Mouse (Mus musculus) stomach, embryonic 15.5 days (tissue): ENCODE measurements at regions not wholly inside any gene's neighbourhood (a gene's known extent, or its start where the extent isn't known, plus 50 kb on each side); places are given as distances from the start of the nearest gene placed in this dataset.

ENCODE experiments used
- ATAC-seq: fragments of 200-750 bp; cut with Nextera tagmentation; 2 replicates; pipeline ENCODE4 v1.8.0; 2017; ENCODE audit warnings: low read depth, moderate number of reproducible peaks, moderate TSS enrichment; ENCODE audit not compliant: insufficient read depth, low FRiP score
- H3K27ac ChIP-seq: fragments of 300-500 bp; sonication (generic); 2 replicates; pipeline ENCODE4 v1.5.1; 2015; ENCODE audit warnings: mild to moderate bottlenecking, inconsistent platforms
- H3K27me3 ChIP-seq: fragments of 300-500 bp; sonication (generic); replicated peaks from 2 replicates; pipeline ENCODE4 v1.6.1; 2015; ENCODE audit warnings: inconsistent platforms
- H3K36me3 ChIP-seq: fragments of 300-500 bp; sonication (generic); 2 replicates; pipeline ENCODE4 v1.6.1; 2015; ENCODE audit warnings: inconsistent platforms
- H3K4me1 ChIP-seq: fragments of 300-500 bp; sonication (generic); 2 replicates; pipeline ENCODE4 v1.6.1; 2015; ENCODE audit warnings: inconsistent platforms
- H3K4me2 ChIP-seq: fragments of 300-500 bp; sonication (generic); 2 replicates; pipeline ENCODE4 v1.6.1; 2015; ENCODE audit warnings: mild to moderate bottlenecking, inconsistent platforms
- H3K4me3 ChIP-seq: fragments of 300-500 bp; sonication (generic); replicated peaks from 2 replicates; pipeline ENCODE4 v1.5.1; 2015; ENCODE audit warnings: inconsistent platforms
- H3K9ac ChIP-seq: fragments of 300-500 bp; sonication (generic); 2 replicates; pipeline ENCODE4 v1.6.1; 2015; ENCODE audit warnings: inconsistent platforms
- H3K9me3 ChIP-seq: fragments of 300-500 bp; sonication (generic); 2 replicates; pipeline ENCODE4 v1.6.1; 2016; ENCODE audit warnings: inconsistent platforms
- WGBS: fragments of 180-500 bp; shearing (Covaris S2); methylation state at CpG from one replicate; pipeline ENCODE4 v1.1.7; 2015; 5-methylcytosine and 5-hydroxymethylcytosine counted together

DNA sequence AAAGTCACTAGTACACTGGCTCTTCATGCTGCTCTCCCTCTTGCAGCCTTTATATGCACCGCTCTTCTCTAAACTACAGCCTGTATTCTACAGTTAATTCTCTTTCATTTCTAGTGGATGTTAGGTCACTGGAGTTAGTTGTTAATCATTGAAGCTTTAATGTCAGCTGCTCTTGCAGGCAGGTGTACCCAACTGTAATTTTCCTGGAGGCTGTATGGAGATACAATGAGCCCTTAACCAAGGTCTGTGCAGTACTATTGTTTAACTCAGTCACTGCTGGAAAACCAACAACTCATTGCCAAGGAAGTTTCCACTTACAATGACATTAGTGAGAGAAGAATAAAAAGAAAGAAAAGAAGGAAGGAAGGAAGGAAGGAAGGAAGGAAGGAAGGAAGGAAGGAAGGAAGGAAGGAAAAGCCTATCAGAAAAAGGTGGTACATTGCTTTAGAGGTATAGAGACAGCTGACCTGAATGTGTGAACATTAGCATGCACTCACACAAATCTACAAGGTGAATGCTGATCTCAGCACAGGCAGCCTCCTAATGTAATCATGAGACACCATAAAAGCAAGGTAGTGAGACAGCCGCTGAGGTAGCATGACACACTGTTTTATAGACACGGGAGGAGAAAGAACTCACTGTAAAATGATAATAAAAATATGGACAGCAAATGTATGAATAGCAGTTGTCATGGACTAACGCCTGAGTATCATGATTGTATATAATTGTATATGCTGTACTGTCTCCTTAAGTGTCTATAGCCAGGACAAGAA is 66.7 kb upstream of the Nck2 start:
- H3K4me2 ChIP-seq = no peak overlapping the region
- H3K4me3 ChIP-seq = no peak overlapping the region
- H3K9ac ChIP-seq = no peak overlapping the region
- no peaks in the 10 kb centered on the region for H3K4me1 ChIP-seq
- no peak overlapping the region for H3K27ac ChIP-seq
- no peaks in the 10 kb centered on the region for H3K27me3 ChIP-seq
- no peaks in the 10 kb centered on the region for H3K9me3 ChIP-seq
- no peaks in the 10 kb centered on the region for H3K36me3 ChIP-seq
- ATAC-seq = no peak
- 81% methylated on average over 4 of the region's 4 CpGs for WGBS

DNA sequence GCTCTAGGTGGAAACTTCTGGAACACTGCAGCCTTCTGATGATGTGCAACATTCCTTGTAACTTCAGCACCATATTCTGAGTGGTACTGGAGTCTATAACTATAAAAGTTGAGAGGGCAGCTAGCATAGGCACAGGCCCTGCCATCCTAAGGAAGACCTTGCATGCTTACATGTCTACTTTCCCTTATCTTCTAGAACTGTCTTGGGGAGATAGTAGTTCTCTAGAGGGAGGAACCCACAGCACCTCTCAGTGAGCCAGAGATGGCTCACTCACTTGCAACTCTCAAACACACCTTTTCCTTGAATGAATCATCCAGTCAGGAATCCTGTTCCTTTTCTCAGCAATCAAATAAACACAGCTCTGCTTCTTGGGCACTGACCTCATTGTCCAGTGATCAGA is 59.4 kb upstream of the Nck2 start:
- Histone ChIP-seq H3K9me3 (no peaks in the 10 kb centered on the region), H3K4me3 (no peak overlapping the region), H3K4me1 (no peaks in the 10 kb centered on the region), H3K27ac (no peak overlapping the region), H3K36me3 (no peaks in the 10 kb centered on the region), H3K9ac (no peak overlapping the region), H3K4me2 (no peak overlapping the region), H3K27me3 (no peaks in the 10 kb centered on the region)
- no peak; the same call in 1 of the 2 replicates for ATAC-seq

DNA sequence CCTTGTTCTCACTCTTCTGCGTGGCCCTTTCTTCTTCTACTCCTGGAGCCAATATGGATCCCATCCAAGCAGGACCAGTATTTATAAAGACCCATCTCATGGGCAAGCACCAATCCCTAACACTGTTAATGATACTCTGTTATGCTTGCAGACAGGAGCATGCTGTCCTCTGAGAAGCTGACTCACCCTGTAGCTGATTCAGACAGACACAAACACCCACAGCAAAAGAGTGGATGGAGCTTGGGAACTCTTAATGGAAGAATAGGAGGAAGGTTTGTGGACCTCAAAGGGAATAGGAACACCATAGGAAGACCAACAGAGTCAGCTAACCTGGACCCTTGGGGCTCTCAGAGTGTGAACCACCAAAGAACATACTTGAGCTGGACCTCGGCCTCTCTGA is 50.3 kb upstream of the Nck2 start:
- no peaks in the 10 kb centered on the region for H3K9me3 ChIP-seq
- no peak overlapping the region for H3K27ac ChIP-seq
- no peak overlapping the region for H3K9ac ChIP-seq
- no peak overlapping the region for H3K4me3 ChIP-seq
- 88% methylated on average over 2 of the region's 2 CpGs for WGBS
- H3K36me3 ChIP-seq = no peaks in the 10 kb centered on the region
- no peak for ATAC-seq
- H3K4me1 ChIP-seq = no peaks in the 10 kb centered on the region
- H3K4me2 ChIP-seq = no peak overlapping the region
- no peaks in the 10 kb centered on the region for H3K27me3 ChIP-seq
